Mouse (Mus musculus) left cerebral cortex, adult 2 months (tissue): ENCODE measurements at regions not wholly inside any gene's neighbourhood (a gene's known extent, or its start where the extent isn't known, plus 50 kb on each side); places are given as distances from the start of the nearest gene placed in this dataset.

Experiments used
- DNase-seq, 2 experiments: peaks; one replicate each; pipeline ENCODE4 v3.0.0; 2021 to 2022; ENCODE audit warnings: low spot score in 2 of 2, mixed read lengths in 1 of 2; ENCODE audit errors: extremely low spot score in 1 of 2
- H3K27ac ChIP-seq: fragments of 200-600 bp; 2 replicates; pipeline ENCODE4 v1.8.1; 2022
- H3K4me3 ChIP-seq: fragments of 200-600 bp; 2 replicates; pipeline ENCODE4 v1.8.1; 2022
- CTCF ChIP-seq: fragments of 200-600 bp; IDR thresholded peaks from 2 replicates; pipeline ENCODE4 v1.8.1; 2022; ENCODE audit warnings: antibody characterized with exemption, mild to moderate bottlenecking, moderate library complexity
- intact Hi-C: fragments of 180-260 bp; cut with DNase I; formaldehyde crosslinking; loops from one replicate; pipeline ENCODE4 v1.15.1; 2025

- no peak for TF ChIP-seq CTCF
- DNase-seq, result no peak
- intact Hi-C loops, result no loop called here
- no peak overlapping the region for H3K4me3 ChIP-seq
- no peak overlapping the region for H3K27ac ChIP-seq
Observed at GRCm38 (mm10) chr4:75130757-75131156, 147.3 kb downstream of the Dmac1 start.

DNA sequence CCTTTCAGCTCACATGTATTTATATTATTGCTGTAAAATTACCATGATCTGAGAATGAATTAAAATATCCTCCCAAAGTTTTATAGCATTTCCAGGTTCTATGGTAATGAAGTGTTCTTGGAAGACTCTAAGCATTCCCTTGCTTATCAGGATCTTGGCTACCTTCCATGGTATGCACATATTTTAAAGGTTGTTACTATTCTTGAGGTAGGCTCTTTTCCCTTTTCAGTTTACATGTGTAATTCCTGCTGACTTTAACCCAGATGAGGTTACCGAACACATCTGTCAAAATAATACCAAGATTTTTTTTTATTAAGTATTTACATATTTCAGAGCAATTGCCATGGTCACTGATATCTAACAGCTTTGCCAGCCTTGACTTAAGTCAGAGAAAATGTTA lies 162.2 kb downstream of the Dmac1 start:
- TF ChIP-seq CTCF, result no peak
- Histone ChIP-seq H3K4me3 (no peak overlapping the region), H3K27ac (no peak overlapping the region)
- intact Hi-C loops, result no loop called here
- DNase-seq, result no peak

DNA sequence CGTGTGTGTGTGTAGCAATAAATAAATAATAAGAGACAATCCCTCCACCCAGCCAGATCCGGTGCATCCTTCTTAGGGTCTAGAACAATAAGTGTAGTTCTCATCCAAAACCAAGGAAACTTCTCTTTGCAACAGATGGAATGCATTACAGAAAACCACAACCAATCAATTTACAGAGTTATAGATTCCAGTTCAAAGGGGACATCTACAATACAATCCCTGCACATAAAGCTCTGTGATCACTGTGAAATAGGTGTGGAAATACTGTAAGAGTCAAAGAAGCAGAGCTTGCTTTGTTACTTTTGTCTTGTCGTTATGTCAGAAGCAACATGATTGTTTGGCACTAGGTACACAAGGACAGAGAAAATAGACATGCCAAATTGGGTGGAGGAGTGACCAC lies 162.8 kb downstream of the Dmac1 start:
- Histone ChIP-seq H3K4me3 (no peak overlapping the region), H3K27ac (no peak overlapping the region)
- no peak for TF ChIP-seq CTCF
- intact Hi-C loops, result no loop called here
- no peak for DNase-seq

DNA sequence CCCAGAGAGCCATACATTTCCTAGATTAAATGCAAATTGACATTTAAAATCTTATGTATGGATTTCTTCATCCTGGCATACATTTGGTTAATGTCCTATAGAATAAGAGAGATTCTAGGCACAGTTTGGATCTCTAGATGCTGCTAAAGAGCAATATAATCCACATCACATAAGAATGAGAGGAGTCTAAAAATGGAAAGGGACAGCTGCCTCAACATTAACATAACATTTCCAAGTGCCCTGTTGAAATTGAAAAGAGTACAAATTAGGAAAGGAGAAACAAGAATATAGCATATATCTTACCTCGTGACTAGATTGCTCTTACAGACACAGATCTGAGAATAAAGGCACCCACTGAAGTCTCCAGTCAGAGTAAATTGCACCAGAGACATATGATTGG lies 212.3 kb downstream of the Dmac1 start:
- intact Hi-C loops, result no loop called here

DNA sequence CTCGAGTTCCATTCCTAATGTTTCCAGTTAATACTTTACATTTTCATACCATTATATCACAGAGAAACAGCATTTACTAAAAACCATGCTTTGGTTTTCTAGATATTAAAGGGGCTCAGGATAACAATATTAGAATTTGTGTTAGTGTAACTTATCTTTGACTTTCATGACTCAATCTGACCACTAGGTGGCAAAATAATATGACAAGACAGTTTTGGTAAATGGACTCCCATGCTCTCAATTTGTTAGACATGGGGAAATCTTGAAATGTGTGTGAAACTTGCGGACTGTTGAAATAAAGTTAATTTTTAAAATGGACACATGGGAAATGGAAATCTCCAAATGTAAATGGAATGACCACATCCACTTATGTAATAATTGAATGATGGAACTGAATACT lies 214.8 kb downstream of the Dmac1 start:
- intact Hi-C loops, result no loop called here
- no peak for DNase-seq
- Histone ChIP-seq H3K4me3 (no peak overlapping the region), H3K27ac (no peak overlapping the region)
- peak; percentile 60 for TF ChIP-seq CTCF

More for the DNA sequence above, 212.3 kb downstream of the Dmac1 start:
- TF ChIP-seq CTCF, result no peak
- DNase-seq, result no peak
- Histone ChIP-seq H3K4me3 (no peak overlapping the region), H3K27ac (peak overlapping the region; percentile 58)

DNA sequence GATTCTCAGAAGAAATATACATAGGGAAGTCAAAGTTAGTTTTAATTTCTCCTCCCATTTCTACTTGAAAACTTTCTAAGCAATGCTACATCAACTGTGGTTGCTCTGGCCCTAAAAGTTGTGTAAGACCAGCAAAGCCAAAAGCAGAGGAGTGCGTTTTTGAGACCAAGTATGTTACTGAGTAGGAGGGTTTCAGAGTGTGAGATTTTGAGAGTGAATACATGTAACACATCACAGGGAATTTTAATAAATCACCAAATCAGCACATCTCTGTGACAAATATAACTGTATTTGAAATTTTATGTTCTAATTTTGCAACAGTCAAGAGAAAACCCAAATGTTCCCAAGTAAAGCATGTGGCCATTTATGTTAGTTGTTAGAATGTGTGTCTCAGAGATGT lies 234.6 kb downstream of the Dmac1 start:
- Histone ChIP-seq H3K4me3 (no peak overlapping the region), H3K27ac (no peak overlapping the region)
- no peak for DNase-seq
- TF ChIP-seq CTCF, result no peak
- intact Hi-C loops, result no loop called here

GRCm38 (mm10) chr4:75042640-75043039 lies 235.5 kb downstream of the Dmac1 start:
- intact Hi-C loops, result no loop called here
- DNase-seq, result no peak
- no peak overlapping the region for H3K4me3 ChIP-seq
- TF ChIP-seq CTCF, result no peak
- H3K27ac ChIP-seq, result no peak overlapping the region

DNA sequence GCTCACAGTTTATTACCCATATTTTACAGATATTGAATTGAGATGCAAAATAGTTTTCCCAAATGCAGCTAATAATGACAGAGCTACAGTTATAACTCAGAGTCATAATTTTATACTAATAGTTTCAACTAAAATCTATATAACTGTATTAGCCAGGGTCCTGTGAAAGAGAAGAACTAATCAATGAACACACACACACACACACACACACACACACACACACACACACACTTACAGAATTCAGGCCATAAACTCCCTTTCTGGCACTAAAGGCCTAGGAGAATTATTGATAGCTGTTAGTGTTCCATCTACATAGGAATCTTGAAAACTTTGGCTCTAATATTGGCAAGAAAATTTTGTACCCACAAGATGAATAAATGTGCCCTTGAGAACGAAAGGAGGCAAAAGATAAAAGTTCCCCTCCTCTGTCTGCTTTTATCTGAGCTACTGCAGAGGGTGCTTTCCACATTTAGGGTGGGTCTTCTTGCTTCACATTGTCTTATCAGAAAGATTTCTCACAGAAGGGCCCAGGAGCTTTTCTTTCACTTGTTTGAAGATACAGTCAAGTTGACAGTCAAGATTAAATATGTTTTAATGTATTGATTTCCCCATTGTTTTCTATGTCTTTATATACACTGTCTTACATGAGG lies 236.1 kb downstream of the Dmac1 start:
- Histone ChIP-seq H3K4me3 (no peak overlapping the region), H3K27ac (no peak overlapping the region)
- intact Hi-C loops, result no loop called here
- TF ChIP-seq CTCF, result no peak
- no peak for DNase-seq
